ENCODE assay signal across 8 mouse cellular contexts in the genomic region with DNA sequence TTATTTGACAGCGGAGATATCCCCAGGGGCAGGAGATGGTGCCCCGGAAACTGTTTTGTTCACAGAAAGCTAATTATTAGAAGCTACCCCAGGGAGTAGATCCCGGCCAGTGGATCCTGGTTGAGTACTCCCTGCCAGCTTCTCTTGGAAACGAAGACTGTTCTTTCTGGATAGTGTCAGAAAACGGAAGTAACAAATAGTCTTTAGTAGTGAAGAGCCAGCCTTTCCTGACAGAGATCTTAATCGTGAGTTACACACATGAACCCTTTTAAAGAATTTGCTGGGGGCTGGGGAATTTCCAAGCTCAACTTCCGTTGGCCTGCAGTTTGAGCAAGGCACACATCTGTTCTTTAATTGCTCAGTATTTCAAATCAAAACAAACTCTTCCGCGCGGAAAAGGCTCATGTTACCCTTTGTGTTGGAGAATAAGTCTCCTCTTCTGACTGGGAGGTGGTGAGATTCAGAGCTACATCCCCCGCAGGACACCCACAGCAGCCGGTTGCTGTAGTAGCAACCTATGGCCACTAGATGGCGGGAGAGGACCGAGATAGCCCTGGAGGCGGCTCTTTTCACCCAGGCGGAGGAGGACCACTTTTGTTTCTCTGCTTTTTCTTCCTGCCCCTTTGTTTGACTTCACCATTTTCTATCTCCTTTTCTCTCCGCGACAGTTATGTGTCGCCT.
DNase-seq lines count a peak whose midpoint lies in the region; ATAC-seq and TF ChIP-seq lines count a peak whose summit lies in the region.

No protein-coding gene starts in this region.

- no peaks in the 10 kb centered on the region for H3K9me3 ChIP-seq in ES-E14 (ENCODE audit: control insufficient read depth, insufficient read depth, low read depth, low read length)
- no peaks in the 10 kb centered on the region for H3K9me3 ChIP-seq in forebrain, embryonic 15.5 days
- H3K9me3 ChIP-seq in liver, postnatal 0 days (ENCODE audit: low read length): no peaks in the 10 kb centered on the region
- no peaks in the 10 kb centered on the region for H3K9me3 ChIP-seq in neural tube, embryonic 13.5 days

- no peaks in the 10 kb centered on the region for H3K36me3 ChIP-seq in ES-E14 (ENCODE audit: control insufficient read depth, insufficient read depth, low read length, poor library complexity, severe bottlenecking)
- no peaks in the 10 kb centered on the region for H3K36me3 ChIP-seq in forebrain, embryonic 15.5 days
- H3K36me3 ChIP-seq in liver, postnatal 0 days (replicated peaks; ENCODE audit: insufficient read depth, low read length): no peaks in the 10 kb centered on the region
- H3K36me3 ChIP-seq in neural tube, embryonic 13.5 days: no peaks in the 10 kb centered on the region

- H3K27ac ChIP-seq in ES-E14 (ENCODE audit: insufficient read depth, low read depth, low read length, poor library complexity, severe bottlenecking): no peak overlapping the region
- peak overlapping the region; percentile 88 for H3K27ac ChIP-seq in forebrain, embryonic 15.5 days (replicated peaks)
- no peak overlapping the region for H3K27ac ChIP-seq in liver, postnatal 0 days (ENCODE audit: low read depth)
- H3K27ac ChIP-seq in neural tube, embryonic 13.5 days (replicated peaks): peak overlapping the region; percentile 90

- intact Hi-C loops in heart, postnatal 25 days (cut with DNase I): loop anchor here (1.0 to 10.0 kb wide), 6 partner anchors 419 to 1174 kb away; no protein-coding TSS in a partner anchor

- ATAC-seq in forebrain, embryonic 15.5 days (replicated peaks): peak; percentile 90
- peak; percentile 54 for ATAC-seq in liver, postnatal 0 days
- ATAC-seq in neural tube, embryonic 13.5 days (ENCODE audit: low read depth): peak; percentile 87

- peak overlapping the region; percentile 61 for H3K4me2 ChIP-seq in forebrain, embryonic 15.5 days (replicated peaks)
- H3K4me2 ChIP-seq in liver, postnatal 0 days (ENCODE audit: low read depth, low read length): peak overlapping the region; percentile 63
- H3K4me2 ChIP-seq in neural tube, embryonic 13.5 days: peak overlapping the region; percentile 61

- DNase-seq in ES-E14 (ENCODE audit: low read depth, low spot score): peak; percentile 61
- peak; percentile 73 for DNase-seq in cerebellum, adult 11 months
- DNase-seq in heart, postnatal 25 days (ENCODE audit: low spot score): peak; percentile 72
- peak; percentile 84 for DNase-seq in layer of hippocampus, adult 11-12 months (ENCODE audit: low spot score)
- DNase-seq in liver, postnatal 0 days: peak; percentile 74
- DNase-seq in telencephalon, adult 2 months (ENCODE audit: low read depth, low spot score): peak; percentile 50

- no peak overlapping the region for H3K9ac ChIP-seq in ES-E14 (ENCODE audit: insufficient read depth, low read depth, low read length, poor library complexity, severe bottlenecking)
- peak overlapping the region; percentile 69 for H3K9ac ChIP-seq in forebrain, embryonic 15.5 days (replicated peaks)
- H3K9ac ChIP-seq in liver, postnatal 0 days (replicated peaks): no peak overlapping the region
- peak overlapping the region; percentile 72 for H3K9ac ChIP-seq in neural tube, embryonic 13.5 days

- 10% methylated on average over 19 of the region's 19 CpGs for WGBS in forebrain, embryonic 15.5 days
- WGBS in liver, postnatal 0 days (ENCODE audit: insufficient replicate concordance): 8% methylated on average over 19 of the region's 19 CpGs
- 6% methylated on average over 19 of the region's 19 CpGs for WGBS in neural tube, embryonic 13.5 days

- in situ Hi-C loops in ES-E14 (cut with MboI; ENCODE audit: low sequenced_read_pairs in 2 of 2, unreplicated experiment in 2 of 2): loop anchor here in 1 of 2 experiments (10.0 to 25.0 kb wide), 2 partner anchors 657 to 969 kb away; no protein-coding TSS in a partner anchor

- peak; percentile 93 for TF ChIP-seq CTCF in liver, postnatal 0 days (IDR thresholded peaks at IDR 0.05; ENCODE audit: low read depth)

- no peak for TF ChIP-seq EP300 in liver, postnatal 0 days (IDR thresholded peaks at IDR 0.05; ENCODE audit: low read depth)

- H3K4me3 ChIP-seq in ES-E14 (ENCODE audit: insufficient read depth in 1 of 2, low read depth in 1 of 2, low read length in 2 of 2, poor library complexity in 1 of 2, severe bottlenecking in 1 of 2): peak overlapping the region; percentile 0 to 49; a peak in 3 of 4 replicates
- peak overlapping the region; percentile 44 for H3K4me3 ChIP-seq in forebrain, embryonic 15.5 days
- H3K4me3 ChIP-seq in liver, postnatal 0 days (ENCODE audit: low read depth, low read length): peak overlapping the region; percentile 28
- peak overlapping the region; percentile 38 for H3K4me3 ChIP-seq in neural tube, embryonic 13.5 days

- H3K4me1 ChIP-seq in ES-E14 (ENCODE audit: control insufficient read depth in 2 of 2, insufficient read depth in 2 of 2, low read length in 2 of 2, poor library complexity in 1 of 2): peaks cover 0 to 4% of the 10 kb centered on the region in 2 experiments; a peak in 1 of 4 replicates
- H3K4me1 ChIP-seq in forebrain, embryonic 15.5 days: peaks cover 30% of the 10 kb centered on the region
- H3K4me1 ChIP-seq in liver, postnatal 0 days (ENCODE audit: insufficient read depth): 0 out of 2 replicates have a peak, but pooled peaks cover 3% of the 10 kb centered on the region
- H3K4me1 ChIP-seq in neural tube, embryonic 13.5 days (replicated peaks): peaks cover 41% of the 10 kb centered on the region

- no peaks in the 10 kb centered on the region for H3K27me3 ChIP-seq in forebrain, embryonic 15.5 days
- 0 out of 2 replicates have a peak, but pooled peaks cover 9% of the 10 kb centered on the region for H3K27me3 ChIP-seq in liver, postnatal 0 days (ENCODE audit: insufficient read depth, low read length)
- no peaks in the 10 kb centered on the region for H3K27me3 ChIP-seq in neural tube, embryonic 13.5 days

TF ChIP-seq in ES-E14, 5 proteins besides CTCF, POLR2A, EP300 and RAD21:
- TF ChIP-seq MAFK (IDR thresholded peaks at IDR 0.05; ENCODE audit: insufficient read depth, low read depth, low read length) (no peak), CHD2 (IDR thresholded peaks at IDR 0.05; ENCODE audit: low read depth, low read length) (no peak), ZNF384 (IDR thresholded peaks at IDR 0.05; ENCODE audit: low read depth, low read length) (no peak), ZC3H11A (IDR thresholded peaks at IDR 0.05; ENCODE audit: borderline replicate concordance, low read depth, low read length) (peak; percentile 97), HCFC1 (IDR thresholded peaks at IDR 0.05; ENCODE audit: borderline replicate concordance, insufficient read depth, low read length) (no peak)

Comparison
In these comparisons a context has a peak if more than half of its experiments do, and no peak if none do; other contexts are left out.
1. H3K27ac ChIP-seq: peak in forebrain, embryonic 15.5 days (single experiment) and neural tube, embryonic 13.5 days (single experiment); none in ES-E14 (single experiment) and liver, postnatal 0 days (single experiment).
2. H3K9ac ChIP-seq: peak in forebrain, embryonic 15.5 days (single experiment) and neural tube, embryonic 13.5 days (single experiment); none in ES-E14 (single experiment) and liver, postnatal 0 days (single experiment).
3. Peak in every context shown above with its lines, with median percentiles within 50 percentile points of each other: DNase-seq, H3K4me3 ChIP-seq, ATAC-seq and H3K4me2 ChIP-seq.